Mouse (Mus musculus) layer of hippocampus, postnatal 25 days (tissue): ENCODE results near the gene Olfr1168. TPM values are rescaled to one million over a fixed set of nuclear protein-coding genes. Genes with fewer than 3 reads are reported as not detected.
"Not testable (repeated sequence)": the region's sequence is repeated elsewhere in the genome, so short reads cannot be mapped to it uniquely, and the experiment has no call there.

Experiments
- DNase-seq, 2 experiments: peaks; one replicate each; pipeline ENCODE4 v3.0.0; 2022; ENCODE audit warnings: mixed read lengths in 2 of 2, low spot score in 1 of 2; ENCODE audit errors: extremely low spot score in 1 of 2
- total RNA-seq, 2 experiments: library from RNA; stranded (reverse); gene quantifications; 2 replicates each; pipeline ENCODE4 v1.2.3; 2021

Gene Olfr1168
- not detected for total RNA-seq

- DNase-seq = no peak
Observed at GRCm38 (mm10) chr2:88181580-88181979, at the start of gene Olfr1168. TSS of gene Olfr1168 (plus strand) at chr2:88181880.

- DNase-seq = not testable (repeated sequence)
Observed at GRCm38 (mm10) chr2:88155093-88155492, 26.6 kb upstream of the Olfr1168 start, which contains the start of gene Olfr1167. TSS of gene Olfr1167 (minus strand) at chr2:88155193.

- DNase-seq = no peak
Observed at GRCm38 (mm10) chr2:88220784-88221183, 39.1 kb downstream of the Olfr1168 start.

- DNase-seq = no peak
Observed at GRCm38 (mm10) chr2:88228234-88228633, 46.6 kb downstream of the Olfr1168 start, which contains the start of gene Olfr1170. TSS of gene Olfr1170 (minus strand) at chr2:88228334.

Other genes starting within 250 kb of the Olfr1168 start
- not detected for gene Olfr1155, start 236.7 kb upstream of the Olfr1168 start, total RNA-seq
- under 1 TPM in 1 of 2 experiments, not detected in 1; 0.14 TPM for gene Olfr1156, start 228.8 kb upstream of the Olfr1168 start, total RNA-seq
- not detected for gene Olfr1157, start 213.6 kb upstream of the Olfr1168 start, total RNA-seq
- gene Olfr74, start 207.2 kb upstream of the Olfr1168 start, total RNA-seq = not detected
- gene Olfr1158, start 191.8 kb upstream of the Olfr1168 start, total RNA-seq = not detected
- gene Olfr1160, start 173.6 kb upstream of the Olfr1168 start, total RNA-seq = not detected
- gene Olfr1161, start 159.1 kb upstream of the Olfr1168 start, total RNA-seq = not detected
- gene Olfr73, start 144.2 kb upstream of the Olfr1168 start, total RNA-seq = not detected
- not detected for gene Olfr1162, start 130.8 kb upstream of the Olfr1168 start, total RNA-seq
- gene Olfr1163, start 110.0 kb upstream of the Olfr1168 start, total RNA-seq = not detected
- not detected for gene Olfr1164, start 87.9 kb upstream of the Olfr1168 start, total RNA-seq
- not detected for gene Olfr1166, start 53.6 kb upstream of the Olfr1168 start, total RNA-seq
- gene Olfr1167, start 26.7 kb upstream of the Olfr1168 start, total RNA-seq = not detected
- gene Olfr1170, start 46.5 kb downstream of the Olfr1168 start, total RNA-seq = not detected
- gene Olfr1173, start 98.0 kb downstream of the Olfr1168 start, total RNA-seq = not detected
- gene Olfr1174-ps, start 133.3 kb downstream of the Olfr1168 start, total RNA-seq = not detected
- gene Olfr1175-ps, start 145.3 kb downstream of the Olfr1168 start, total RNA-seq = not detected
- not detected for gene Olfr1176, start 154.8 kb downstream of the Olfr1168 start, total RNA-seq
- gene Olfr1177-ps, start 164.6 kb downstream of the Olfr1168 start, total RNA-seq = not detected
- not detected for gene Olfr1178, start 205.2 kb downstream of the Olfr1168 start, total RNA-seq
- gene Olfr1179, start 224.6 kb downstream of the Olfr1168 start, total RNA-seq = not detected
- gene Olfr1180, start 237.3 kb downstream of the Olfr1168 start, total RNA-seq = not detected
- not detected for gene Olfr1181, start 244.3 kb downstream of the Olfr1168 start, total RNA-seq